Mouse (Mus musculus) megakaryocyte-erythroid progenitor cell, adult 5 weeks (primary cell): ENCODE results near the gene Mrgprb3. TPM values are rescaled to one million over a fixed set of nuclear protein-coding genes. Genes with fewer than 3 reads are reported as not detected.

ENCODE experiments used
- polyA plus RNA-seq: library from polyadenylated mRNA; stranded (reverse); fragments of >175 nt; gene quantifications from 2 replicates; pipeline ENCODE4 v1.2.3, GENCODE M21; 2012

Gene Mrgprb3
- polyA plus RNA-seq = not detected in 2 replicates

DNA sequence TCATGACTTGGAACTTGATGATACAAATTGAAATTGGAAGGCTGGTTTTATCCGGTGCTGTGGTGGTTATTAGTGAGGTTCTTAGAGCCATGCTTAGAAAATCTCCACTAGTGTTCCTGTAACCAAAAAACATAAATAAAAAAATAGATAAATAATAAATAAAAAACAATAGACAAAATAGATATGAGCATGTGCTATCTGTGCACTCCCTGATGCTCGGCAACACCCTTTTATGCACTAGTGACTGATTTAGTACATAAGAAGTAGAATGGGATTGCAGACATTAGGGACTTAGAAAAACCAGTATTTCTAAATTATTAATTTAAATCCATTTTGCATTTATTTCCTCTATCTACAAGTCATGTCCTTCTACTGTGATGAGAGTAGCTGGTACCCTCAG, at the start of gene Mrgprb3:
Gene Mrgprb3, minus strand, starts transcription at position 101 of the 400 bp plus-strand sequence.

Other genes starting within 250 kb of the Mrgprb3 start
- not detected in 2 replicates for gene Mrgprb1, start 187.5 kb downstream of the Mrgprb3 start, polyA plus RNA-seq
- gene Mrgprx2, start 144.5 kb downstream of the Mrgprb3 start, polyA plus RNA-seq = not detected in 2 replicates
- 0.04 TPM in 1 of 2 replicates, not detected in the other for gene Mrgprb2, start 85.7 kb downstream of the Mrgprb3 start, polyA plus RNA-seq
- 6.9 and 7.3 TPM in 2 replicates for gene Zdhhc13, start 145.2 kb upstream of the Mrgprb3 start, polyA plus RNA-seq
- gene Csrp3, start 204.2 kb upstream of the Mrgprb3 start, polyA plus RNA-seq = 0.77 and 1.2 TPM in 2 replicates
- 42.2 and 45.3 TPM in 2 replicates for gene E2f8, start 237.8 kb upstream of the Mrgprb3 start, polyA plus RNA-seq